Mouse (Mus musculus): Measurements from ENCODE around the gene Dapk3. TPM values are rescaled to one million over a fixed set of nuclear protein-coding genes. Genes with fewer than 3 reads are reported as not detected.
"Not testable (repeated sequence)": the region's sequence is repeated elsewhere in the genome, so short reads cannot be mapped to it uniquely, and the experiment has no call there.

The Dapk3 gene
- polyA plus RNA-seq, 1 experiment from 2014 or later = 49.0 TPM

- ATAC-seq = no peak
- WGBS = 5% methylated on average over 13 of the region's 13 CpGs
Observed at GRCm38 (mm10) chr10:81175936-81176465, 6.8 kb upstream of the Dapk3 start.

GRCm38 (mm10) chr10:81176466-81177271 lies 6.1 kb upstream of the Dapk3 start, which contains the start of gene Eef2:
Gene Eef2 (plus strand): TSS chr10:81176631.
- Histone ChIP-seq H3K4me3 (ENCODE audit: low read length) (peak within 1 kb of the TSS; percentile 55), H3K4me1 (ENCODE audit: control insufficient read depth, insufficient read depth, low read depth, low read length) (peaks cover 45% of the 10 kb centered on the region), H3K27ac (ENCODE audit: low read depth, low read length) (peak within 1 kb of the TSS; percentile 90), H3K9me3 (ENCODE audit: control insufficient read depth, low read length) (no peaks in the 10 kb centered on the region), H3K9ac (ENCODE audit: low read depth, low read length) (peak within 1 kb of the TSS; percentile 76), H3K36me3 (ENCODE audit: control insufficient read depth, insufficient read depth, low read length) (peaks cover 40% of the 10 kb centered on the region), H3K4me2 (ENCODE audit: low read length) (peak within 1 kb of the TSS; percentile 96), H3K27me3 (replicated peaks; ENCODE audit: control insufficient read depth, insufficient read depth, low read length) (no peaks in the 10 kb centered on the region)
- ATAC-seq = peak; percentile 70
- WGBS = under 1% methylated on average over 77 of the region's 77 CpGs

More at GRCm38 (mm10) chr10:81175936-81176465, 6.8 kb upstream of the Dapk3 start:
- Histone ChIP-seq H3K36me3 (ENCODE audit: control insufficient read depth, insufficient read depth, low read length) (peaks cover 34% of the 10 kb centered on the region), H3K27ac (ENCODE audit: low read depth, low read length) (peak overlapping the region; percentile 90), H3K9me3 (ENCODE audit: control insufficient read depth, low read length) (no peaks in the 10 kb centered on the region), H3K4me3 (ENCODE audit: low read length) (peak overlapping the region; percentile 55), H3K27me3 (replicated peaks; ENCODE audit: control insufficient read depth, insufficient read depth, low read length) (no peaks in the 10 kb centered on the region), H3K4me2 (ENCODE audit: low read length) (peak overlapping the region; percentile 60), H3K9ac (ENCODE audit: low read depth, low read length) (peak overlapping the region; percentile 51), H3K4me1 (ENCODE audit: control insufficient read depth, insufficient read depth, low read depth, low read length) (peaks cover 45% of the 10 kb centered on the region)

- H3K4me2 ChIP-seq (ENCODE audit: low read length) = peak overlapping the region; percentile 96
- H3K27me3 ChIP-seq (replicated peaks; ENCODE audit: control insufficient read depth, insufficient read depth, low read length) = no peaks in the 10 kb centered on the region
- H3K4me3 ChIP-seq (ENCODE audit: low read length) = peak overlapping the region; percentile 55
- H3K36me3 ChIP-seq (ENCODE audit: control insufficient read depth, insufficient read depth, low read length) = peaks cover 49% of the 10 kb centered on the region
- H3K4me1 ChIP-seq (ENCODE audit: control insufficient read depth, insufficient read depth, low read depth, low read length) = peaks cover 49% of the 10 kb centered on the region
- H3K27ac ChIP-seq (ENCODE audit: low read depth, low read length) = peak overlapping the region; percentile 90
- H3K9me3 ChIP-seq (ENCODE audit: control insufficient read depth, low read length) = no peaks in the 10 kb centered on the region
- H3K9ac ChIP-seq (ENCODE audit: low read depth, low read length) = peak overlapping the region; percentile 76
- 10% methylated on average over 16 of the region's 16 CpGs for WGBS
- ATAC-seq = no peak
Observed at GRCm38 (mm10) chr10:81177491-81177925, 5.3 kb upstream of the Dapk3 start.

GRCm38 (mm10) chr10:81177958-81178712 lies 4.7 kb upstream of the Dapk3 start:
- ATAC-seq = no peak
- H3K9me3 ChIP-seq (ENCODE audit: control insufficient read depth, low read length) = no peaks in the 10 kb centered on the region
- 71% methylated on average over 14 of the region's 14 CpGs for WGBS
- peaks cover 49% of the 10 kb centered on the region for H3K36me3 ChIP-seq (ENCODE audit: control insufficient read depth, insufficient read depth, low read length)
- peak overlapping the region; percentile 96 for H3K4me2 ChIP-seq (ENCODE audit: low read length)
- H3K4me1 ChIP-seq (ENCODE audit: control insufficient read depth, insufficient read depth, low read depth, low read length) = peaks cover 46% of the 10 kb centered on the region
- H3K4me3 ChIP-seq (ENCODE audit: low read length) = peak overlapping the region; percentile 55
- peak overlapping the region; percentile 76 for H3K9ac ChIP-seq (ENCODE audit: low read depth, low read length)
- no peak overlapping the region; the same call in 1 of the 2 replicates for H3K27ac ChIP-seq (ENCODE audit: low read depth, low read length)
- no peaks in the 10 kb centered on the region for H3K27me3 ChIP-seq (replicated peaks; ENCODE audit: control insufficient read depth, insufficient read depth, low read length)

GRCm38 (mm10) chr10:81178927-81179326 lies 3.9 kb upstream of the Dapk3 start:
- 93% methylated on average over 11 of the region's 11 CpGs for WGBS
- ATAC-seq = no peak
- H3K27ac ChIP-seq (ENCODE audit: low read depth, low read length) = no peak overlapping the region

GRCm38 (mm10) chr10:81179451-81180342 lies 3.1 kb upstream of the Dapk3 start:
- Histone ChIP-seq H3K9ac (ENCODE audit: low read depth, low read length) (no peak overlapping the region), H3K9me3 (ENCODE audit: control insufficient read depth, low read length) (no peaks in the 10 kb centered on the region), H3K27me3 (replicated peaks; ENCODE audit: control insufficient read depth, insufficient read depth, low read length) (no peaks in the 10 kb centered on the region), H3K27ac (ENCODE audit: low read depth, low read length) (0 out of 2 replicates have a peak overlapping the region, but pooled peaks have one; percentile 5), H3K4me2 (ENCODE audit: low read length) (no peak overlapping the region), H3K36me3 (ENCODE audit: control insufficient read depth, insufficient read depth, low read length) (peaks cover 52% of the 10 kb centered on the region), H3K4me1 (ENCODE audit: control insufficient read depth, insufficient read depth, low read depth, low read length) (peaks cover 38% of the 10 kb centered on the region), H3K4me3 (ENCODE audit: low read length) (no peak overlapping the region)
- 92% methylated on average over 32 of the region's 32 CpGs for WGBS
- ATAC-seq = no peak

More at GRCm38 (mm10) chr10:81178927-81179326, 3.9 kb upstream of the Dapk3 start:
- Histone ChIP-seq H3K4me3 (ENCODE audit: low read length) (no peak overlapping the region), H3K27me3 (replicated peaks; ENCODE audit: control insufficient read depth, insufficient read depth, low read length) (no peaks in the 10 kb centered on the region), H3K4me1 (ENCODE audit: control insufficient read depth, insufficient read depth, low read depth, low read length) (peaks cover 44% of the 10 kb centered on the region), H3K36me3 (ENCODE audit: control insufficient read depth, insufficient read depth, low read length) (peaks cover 49% of the 10 kb centered on the region), H3K4me2 (ENCODE audit: low read length) (no peak overlapping the region), H3K9ac (ENCODE audit: low read depth, low read length) (no peak overlapping the region), H3K9me3 (ENCODE audit: control insufficient read depth, low read length) (no peaks in the 10 kb centered on the region)

- no peak for ATAC-seq
- Histone ChIP-seq H3K4me3 (ENCODE audit: low read length) (no peak overlapping the region), H3K4me2 (ENCODE audit: low read length) (no peak overlapping the region), H3K9ac (ENCODE audit: low read depth, low read length) (no peak overlapping the region), H3K27ac (ENCODE audit: low read depth, low read length) (no peak overlapping the region), H3K4me1 (ENCODE audit: control insufficient read depth, insufficient read depth, low read depth, low read length) (peaks cover 30% of the 10 kb centered on the region), H3K27me3 (replicated peaks; ENCODE audit: control insufficient read depth, insufficient read depth, low read length) (no peaks in the 10 kb centered on the region), H3K36me3 (ENCODE audit: control insufficient read depth, insufficient read depth, low read length) (peaks cover 57% of the 10 kb centered on the region), H3K9me3 (ENCODE audit: control insufficient read depth, low read length) (no peaks in the 10 kb centered on the region)
- WGBS = 91% methylated on average over 13 of the region's 13 CpGs
Observed at GRCm38 (mm10) chr10:81180946-81181345, 1.9 kb upstream of the Dapk3 start.

GRCm38 (mm10) chr10:81181860-81182259 lies 945 bp upstream of the Dapk3 start:
- H3K9ac ChIP-seq (ENCODE audit: low read depth, low read length); ATAC-seq; H3K27me3 ChIP-seq (replicated peaks; ENCODE audit: control insufficient read depth, insufficient read depth, low read length); H3K27ac ChIP-seq (ENCODE audit: low read depth, low read length); H3K9me3 ChIP-seq (ENCODE audit: control insufficient read depth, low read length); H3K4me3 ChIP-seq (ENCODE audit: low read length); H3K4me2 ChIP-seq (ENCODE audit: low read length): not testable (repeated sequence)
- Histone ChIP-seq H3K36me3 (ENCODE audit: control insufficient read depth, insufficient read depth, low read length) (peaks cover 57% of the 10 kb centered on the region), H3K4me1 (ENCODE audit: control insufficient read depth, insufficient read depth, low read depth, low read length) (peaks cover 28% of the 10 kb centered on the region)
- WGBS = 74% methylated on average over 12 of the region's 12 CpGs
